Mouse (Mus musculus): ENCODE data around the gene Vldlr.

Vldlr gene

GRCm38 (mm10) chr19:27233386-27233785, 17.1 kb downstream of the Vldlr start:
- DNase-seq (ENCODE audit: low spot score in 2 of 2), result no peak

DNA sequence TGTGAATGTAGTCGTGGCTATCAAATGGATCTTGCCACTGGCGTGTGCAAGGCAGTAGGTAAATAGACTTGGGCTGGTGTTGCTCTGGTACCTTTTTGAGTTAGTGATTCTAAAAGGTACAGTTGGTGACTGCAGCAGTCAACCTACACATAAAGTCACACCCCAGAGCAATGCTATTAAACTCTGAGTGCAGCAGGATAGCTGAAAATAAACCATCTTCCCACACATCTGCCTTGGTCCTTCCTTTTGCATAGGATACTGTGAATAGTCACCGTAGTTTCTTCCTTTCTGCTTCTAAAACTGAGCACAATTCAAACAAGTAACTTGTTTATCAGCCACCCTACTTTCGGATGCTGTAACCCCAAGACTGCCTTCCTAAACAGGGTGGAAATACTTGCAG, 23.6 kb downstream of the Vldlr start:
- DNase-seq (ENCODE audit: low spot score in 2 of 2), result no peak

DNA sequence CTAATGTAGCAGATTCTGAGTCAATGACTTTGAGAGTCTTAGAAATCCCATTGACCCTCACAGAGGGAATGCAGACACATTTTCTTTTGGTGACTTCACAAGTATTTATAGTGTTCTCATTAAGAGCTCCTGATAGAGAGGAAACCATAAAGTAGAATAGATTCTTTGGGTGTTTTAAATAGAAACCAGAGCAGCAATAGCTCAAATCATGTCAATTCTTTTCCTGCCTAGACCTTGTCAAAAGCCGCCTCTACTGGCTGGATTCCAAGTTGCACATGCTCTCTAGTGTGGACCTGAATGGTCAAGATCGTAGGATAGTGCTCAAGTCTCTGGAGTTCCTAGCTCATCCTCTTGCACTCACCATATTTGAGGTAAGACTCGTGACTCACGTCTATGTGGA, 27.2 kb downstream of the Vldlr start:
- no peak for DNase-seq (ENCODE audit: low spot score in 2 of 2)

GRCm38 (mm10) chr19:27254756-27255155, 38.5 kb downstream of the Vldlr start:
- DNase-seq (ENCODE audit: low spot score in 2 of 2), result no peak

- no peak for DNase-seq (ENCODE audit: low spot score in 2 of 2)
These were observed 39.4 kb downstream of the Vldlr start for GRCm38 (mm10) chr19:27255678-27256077.

DNA sequence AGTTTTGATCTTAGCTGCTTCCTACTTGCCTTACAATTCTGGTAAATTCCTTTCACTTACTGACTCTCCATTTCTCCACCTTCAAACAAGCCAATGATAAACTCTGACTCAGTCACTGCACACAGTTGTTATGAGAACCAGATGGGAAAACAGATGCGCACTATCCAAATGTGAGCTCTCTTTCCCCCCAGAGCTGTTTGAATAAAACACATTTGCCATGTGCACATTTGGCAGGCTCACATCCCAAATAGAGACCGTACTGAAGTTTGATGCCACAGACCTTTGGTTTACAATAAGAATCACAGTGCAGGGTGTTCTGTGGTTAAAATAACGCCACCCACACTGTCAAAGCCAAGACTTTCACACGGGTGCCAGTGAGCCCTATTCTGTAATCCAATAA, 43.8 kb downstream of the Vldlr start:
- DNase-seq (ENCODE audit: low spot score in 2 of 2), result no peak

DNA sequence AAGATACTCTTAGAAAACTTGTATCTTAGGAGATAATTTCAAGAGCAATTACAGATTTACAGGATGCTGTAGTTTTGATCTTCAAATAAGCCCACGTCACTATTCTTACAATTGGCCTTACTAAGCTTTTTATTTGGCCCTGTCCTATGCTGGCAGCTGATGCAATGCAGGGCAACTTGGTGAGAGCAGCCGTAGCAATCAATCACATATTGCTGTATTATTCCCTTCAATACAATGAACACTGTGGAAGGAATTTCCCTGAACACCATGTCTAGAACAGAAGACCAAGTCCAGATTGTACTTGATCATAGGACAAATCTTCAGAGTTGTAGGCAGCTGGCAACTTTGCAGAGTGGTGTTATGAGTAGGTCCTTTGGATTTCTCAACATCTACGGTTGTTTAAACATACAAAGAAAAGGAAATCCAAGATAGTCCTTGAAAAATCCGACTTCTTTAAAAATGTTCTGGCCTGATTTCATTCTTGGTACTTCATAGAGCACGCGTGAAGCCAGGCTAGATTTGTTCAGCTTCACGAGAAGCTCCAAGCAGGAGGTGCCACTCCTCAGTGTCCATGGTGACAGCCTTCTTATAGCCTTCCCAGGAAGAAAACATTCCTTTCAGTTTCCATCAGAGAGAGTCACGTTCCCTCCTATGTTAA, 44.5 kb downstream of the Vldlr start:
- no peak for DNase-seq (ENCODE audit: low spot score in 2 of 2)

DNA sequence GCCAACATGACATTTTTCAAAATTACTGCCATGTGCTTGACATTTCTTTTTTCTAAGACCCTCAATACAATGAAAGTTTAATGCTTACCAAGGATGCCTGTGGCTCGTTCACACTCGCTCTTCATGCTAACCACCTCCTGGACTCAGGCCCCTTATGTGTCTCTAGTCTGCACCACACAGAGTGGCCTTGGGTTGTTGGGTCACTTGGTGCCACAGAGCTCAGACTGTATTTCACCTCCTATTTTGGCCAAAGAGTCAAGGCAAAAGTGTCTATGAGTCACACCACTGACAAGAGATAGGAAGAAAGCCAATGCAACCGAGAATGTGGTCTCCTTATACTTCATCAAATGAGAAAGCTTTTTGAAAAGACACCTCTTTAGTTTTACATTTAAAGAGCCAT, 45.9 kb downstream of the Vldlr start:
- DNase-seq (ENCODE audit: low spot score in 2 of 2), result no peak

DNA sequence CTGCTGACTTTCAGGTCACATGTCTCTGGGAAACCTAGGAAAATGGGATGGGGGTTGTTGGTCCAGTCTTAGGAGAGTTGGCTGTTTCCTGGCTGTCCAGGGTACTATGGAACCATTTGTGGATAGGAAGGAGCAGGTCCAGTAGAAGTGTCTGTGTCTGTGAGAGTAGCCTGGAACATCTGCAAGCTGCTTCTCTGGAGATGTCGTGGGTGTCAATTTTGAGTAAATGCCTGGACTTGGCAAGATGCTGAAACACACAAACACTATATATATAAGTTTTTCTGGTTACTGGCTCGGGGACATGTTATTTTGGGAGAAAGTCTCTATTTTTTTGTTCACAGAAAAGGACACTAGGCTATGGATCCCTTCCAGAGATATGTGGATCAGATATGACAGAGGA, 57.1 kb downstream of the Vldlr start:
- DNase-seq (ENCODE audit: low spot score in 2 of 2), result no peak

DNA sequence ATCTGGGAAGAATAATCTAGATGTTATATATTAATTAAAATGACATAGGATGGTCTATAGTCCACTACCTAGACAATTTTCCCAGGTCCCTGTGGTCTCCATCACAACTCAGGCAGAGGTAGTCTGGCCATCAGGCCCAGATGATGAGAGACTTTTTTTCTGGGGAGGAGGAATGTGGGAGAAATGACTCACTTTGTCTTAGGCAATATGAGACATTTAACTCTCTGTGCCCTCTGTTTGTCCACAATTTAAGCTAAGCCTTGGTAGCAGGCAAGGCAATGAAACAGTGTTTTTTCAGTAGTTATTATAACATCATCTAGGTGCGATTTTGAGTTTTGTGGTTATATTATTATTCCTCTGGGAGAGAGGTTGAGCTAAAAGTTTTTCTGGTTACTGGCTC, 58.1 kb downstream of the Vldlr start:
- no peak for DNase-seq (ENCODE audit: low spot score in 2 of 2)

GRCm38 (mm10) chr19:27279174-27279573, 62.9 kb downstream of the Vldlr start:
- no peak for DNase-seq (ENCODE audit: low spot score in 2 of 2)

Data from spleen, postnatal 36 days (tissue).